Mouse (Mus musculus) liver, adult 2 months (tissue): ENCODE data around the gene Sipa1l1. TPM values are rescaled to one million over a fixed set of nuclear protein-coding genes. Genes with fewer than 3 reads are reported as not detected.

Experiments used
- DNase-seq: peaks from one replicate; pipeline ENCODE4 v3.0.0-alpha.2; 2011; ENCODE audit warnings: low read depth, low spot score; ENCODE audit errors: extremely low read depth
- H3K27ac ChIP-seq: fragments of 200-500 bp; replicated peaks from 2 replicates; pipeline ENCODE4 v1.5.1; 2012; ENCODE audit warnings: low read depth, mild to moderate bottlenecking, control low read depth, inconsistent platforms, low read length; ENCODE audit not compliant: insufficient read depth
- H3K27me3 ChIP-seq: fragments of 200-500 bp; 2 replicates; pipeline ENCODE4 v1.6.1; 2012; ENCODE audit warnings: mild to moderate bottlenecking, moderate library complexity, low read length, inconsistent platforms; ENCODE audit not compliant: control insufficient read depth, insufficient read depth
- H3K36me3 ChIP-seq: fragments of 200-500 bp; 2 replicates; pipeline ENCODE4 v1.6.1; 2012; ENCODE audit warnings: low read length, inconsistent platforms; ENCODE audit not compliant: control insufficient read depth, insufficient read depth
- H3K4me1 ChIP-seq: fragments of 200-500 bp; 2 replicates; pipeline ENCODE4 v1.6.1; 2011; ENCODE audit warnings: low read length; ENCODE audit not compliant: control insufficient read depth, insufficient read depth
- H3K4me3 ChIP-seq: fragments of 200-500 bp; 2 replicates; pipeline ENCODE4 v1.5.1; 2011; ENCODE audit warnings: low read depth, mild to moderate bottlenecking, control low read depth, low read length, moderate library complexity; ENCODE audit not compliant: insufficient read depth
- H3K79me2 ChIP-seq: fragments of 200-500 bp; 2 replicates; pipeline ENCODE4 v1.6.1; 2012; ENCODE audit warnings: inconsistent platforms, mild to moderate bottlenecking, low read length, moderate library complexity; ENCODE audit not compliant: control insufficient read depth, insufficient read depth
- H3K9ac ChIP-seq: fragments of 200-500 bp; 2 replicates; pipeline ENCODE4 v1.6.1; 2012; ENCODE audit warnings: low read depth, mild to moderate bottlenecking, control low read depth, inconsistent platforms, low read length
- CTCF ChIP-seq: fragments of 200-500 bp; IDR thresholded peaks from 2 replicates; pipeline ENCODE4 v1.5.1; 2011; ENCODE audit warnings: low read depth, low read length, control low read depth
- POLR2A ChIP-seq: fragments of 200-500 bp; IDR thresholded peaks from 2 replicates; pipeline ENCODE4 v1.6.1; 2011; ENCODE audit warnings: low read length, control low read depth; ENCODE audit not compliant: insufficient read depth; ENCODE audit errors: extremely low read depth
- WGBS: fragments of 180-500 bp; shearing (Covaris S2); methylation state at CpG from one replicate; pipeline ENCODE4 v1.1.7; 2018; 5-methylcytosine and 5-hydroxymethylcytosine counted together
- polyA plus RNA-seq: library from polyadenylated mRNA; depleted of rRNA; stranded (reverse); fragments of >200 nt; gene quantifications from 2 replicates; pipeline ENCODE4 v1.2.3, GENCODE M21; 2012
- total RNA-seq: library from RNA; depleted of rRNA; stranded (reverse); fragments of >200 nt; gene quantifications from 2 replicates; pipeline ENCODE4 v1.2.3, GENCODE M21; 2014

Gene Sipa1l1
- total and polyA plus RNA-seq, 2 experiments, result 10.3 to 13.7 TPM

DNA sequence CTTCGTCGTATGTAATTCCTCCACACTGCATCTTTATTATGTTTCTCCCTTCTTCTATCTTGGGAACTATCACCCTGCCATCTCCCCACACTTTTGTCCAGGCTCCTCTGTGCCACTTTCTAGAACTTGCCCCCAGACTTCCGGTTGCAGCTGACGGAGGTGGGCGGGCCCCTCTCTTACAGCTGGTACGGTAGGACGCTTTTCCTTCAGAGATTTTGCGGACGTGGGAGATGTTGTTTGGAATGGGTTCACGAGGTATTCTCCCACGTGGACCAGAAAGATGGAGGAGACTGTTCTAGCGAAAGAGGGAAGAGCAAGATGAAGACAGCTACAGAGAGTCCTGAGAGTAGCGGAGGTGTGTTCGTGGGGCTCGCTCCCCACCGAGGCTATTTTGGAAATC lies 10.6 kb upstream of the Sipa1l1 start:
- Histone ChIP-seq H3K9ac (no peak overlapping the region), H3K4me3 (no peak overlapping the region), H3K79me2 (no peaks in the 10 kb centered on the region), H3K4me1 (no peaks in the 10 kb centered on the region), H3K27me3 (no peaks in the 10 kb centered on the region), H3K27ac (no peak overlapping the region), H3K36me3 (no peaks in the 10 kb centered on the region)
- 93% methylated on average over 16 of the region's 16 CpGs for WGBS
- no peak for DNase-seq
- TF ChIP-seq POLR2A (no peak), CTCF (no peak)

DNA sequence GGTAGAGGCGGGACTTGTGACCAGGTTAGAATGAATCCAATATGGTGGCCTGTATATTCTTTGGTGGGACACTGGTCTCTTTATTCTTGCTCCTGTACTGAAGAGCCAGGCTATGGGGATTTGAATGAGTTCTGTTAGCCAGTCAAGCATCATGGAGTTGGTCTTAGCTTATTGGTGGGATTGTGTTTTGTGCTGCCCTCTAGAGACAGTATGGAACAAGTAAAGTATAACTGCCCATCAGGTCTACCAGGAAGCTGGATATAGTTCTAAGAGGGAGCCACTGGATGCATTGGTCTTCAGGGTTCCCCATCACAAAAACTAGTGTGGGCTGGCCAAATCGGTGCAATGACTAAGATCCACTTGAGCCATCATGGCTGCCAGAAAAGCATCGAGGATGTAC lies 9.7 kb upstream of the Sipa1l1 start:
- Histone ChIP-seq H3K79me2 (no peaks in the 10 kb centered on the region), H3K4me1 (no peaks in the 10 kb centered on the region), H3K36me3 (no peaks in the 10 kb centered on the region), H3K27ac (no peak overlapping the region), H3K9ac (no peak overlapping the region), H3K27me3 (no peaks in the 10 kb centered on the region), H3K4me3 (no peak overlapping the region)
- DNase-seq, result no peak
- 97% methylated on average over 3 of the region's 3 CpGs for WGBS
- TF ChIP-seq CTCF, result no peak
- no peak for TF ChIP-seq POLR2A

DNA sequence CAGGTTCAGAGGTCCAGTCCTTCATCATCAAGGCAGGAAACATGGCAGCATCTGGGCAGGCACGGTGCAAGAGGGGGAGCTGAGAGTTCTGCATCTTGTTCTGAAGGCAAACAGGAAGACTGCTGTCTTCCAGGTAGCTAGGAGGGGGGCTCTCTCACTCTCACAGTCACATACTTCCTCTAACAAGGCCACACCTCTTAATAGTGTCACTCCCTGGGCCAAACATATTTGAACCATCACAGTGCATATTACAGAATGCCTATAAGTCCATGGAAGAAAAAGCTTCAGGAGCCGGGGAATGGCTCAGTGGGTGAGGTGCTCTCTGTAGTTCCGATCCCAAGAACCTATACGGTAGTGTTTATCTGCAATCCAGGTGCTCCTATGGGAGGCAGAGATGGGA lies 3.5 kb upstream of the Sipa1l1 start:
- no peaks in the 10 kb centered on the region for H3K36me3 ChIP-seq
- no peak overlapping the region for H3K27ac ChIP-seq
- no peak overlapping the region for H3K9ac ChIP-seq
- H3K4me3 ChIP-seq, result no peak overlapping the region
- no peaks in the 10 kb centered on the region for H3K27me3 ChIP-seq
- no peak for DNase-seq
- TF ChIP-seq CTCF, result no peak
- no peak for TF ChIP-seq POLR2A
- H3K79me2 ChIP-seq, result no peaks in the 10 kb centered on the region
- H3K4me1 ChIP-seq, result 0 out of 2 replicates have a peak, but pooled peaks cover 5% of the 10 kb centered on the region
- 84% methylated on average over 4 of the region's 4 CpGs for WGBS

DNA sequence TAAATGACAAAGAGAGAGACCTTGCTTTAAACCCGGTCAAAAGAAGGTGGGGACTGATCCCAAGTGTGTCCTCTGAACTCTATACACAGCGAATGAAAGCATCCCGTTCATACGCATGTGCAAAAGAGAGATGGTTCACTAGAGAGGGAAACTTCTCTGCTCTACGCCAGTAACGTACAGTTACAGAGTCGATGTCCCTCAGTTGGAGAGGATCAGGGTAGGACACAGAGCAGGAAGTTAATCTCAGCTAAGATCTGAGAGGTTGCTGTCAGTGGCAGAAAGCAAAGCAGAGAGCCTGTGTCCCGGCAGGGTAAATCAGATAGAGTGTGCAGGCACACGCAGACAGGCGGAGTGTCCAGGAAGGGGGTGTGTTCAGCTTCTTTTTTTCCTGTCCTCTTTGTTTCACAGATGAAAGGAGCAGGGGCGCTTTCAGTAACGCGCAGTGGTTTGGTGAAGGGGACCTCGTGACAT lies 3.0 kb upstream of the Sipa1l1 start:
- no peaks in the 10 kb centered on the region for H3K36me3 ChIP-seq
- 0 out of 2 replicates have a peak, but pooled peaks cover 5% of the 10 kb centered on the region for H3K4me1 ChIP-seq
- no peak for TF ChIP-seq CTCF
- no peak for TF ChIP-seq POLR2A
- no peak overlapping the region for H3K9ac ChIP-seq
- no peaks in the 10 kb centered on the region for H3K27me3 ChIP-seq
- WGBS, result 63% methylated on average over 14 of the region's 14 CpGs
- DNase-seq, result no peak
- H3K27ac ChIP-seq, result no peak overlapping the region
- H3K4me3 ChIP-seq, result no peak overlapping the region
- no peaks in the 10 kb centered on the region for H3K79me2 ChIP-seq

DNA sequence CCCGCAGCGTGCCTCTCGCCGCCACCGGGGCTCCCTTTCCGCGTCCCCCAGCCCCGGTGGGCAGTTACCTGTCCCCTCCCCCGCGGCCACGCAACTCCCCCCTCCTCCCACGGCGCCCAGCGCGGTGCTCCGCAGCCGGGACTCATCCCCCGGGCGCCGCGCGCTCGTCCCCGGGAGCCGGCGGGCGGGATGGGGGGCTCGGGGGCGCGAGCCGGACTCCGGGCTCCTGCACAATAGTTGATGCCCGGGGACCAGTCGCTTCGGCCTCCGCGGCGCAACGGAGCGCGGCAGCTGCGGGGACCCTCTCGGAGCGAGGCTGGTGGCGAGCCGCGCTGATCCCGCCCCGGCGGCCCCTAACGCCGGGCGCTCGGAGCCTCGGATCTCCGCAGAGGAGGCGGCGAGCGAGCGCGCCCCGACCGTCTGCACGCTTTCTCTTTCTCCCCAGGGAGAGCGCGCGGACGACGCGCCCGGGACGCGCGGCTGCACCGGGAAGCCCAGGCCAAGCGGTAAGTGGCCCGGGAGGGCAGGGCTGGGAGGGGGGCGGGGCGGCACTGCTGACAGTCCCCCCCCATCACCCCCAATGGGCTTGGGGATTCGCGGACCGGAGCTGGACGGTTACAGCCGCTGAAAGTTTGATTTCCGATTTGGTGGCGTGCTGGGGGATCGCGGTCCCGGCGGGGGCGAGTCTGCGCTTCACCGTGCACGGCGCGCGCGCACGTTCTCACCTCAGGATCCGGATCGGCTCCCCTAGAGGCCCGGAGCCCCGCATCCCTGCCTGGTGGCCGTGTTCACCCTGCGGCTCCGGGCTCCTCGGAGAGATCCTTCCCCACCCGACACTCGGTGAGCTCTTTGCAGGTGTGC lies 681 bp downstream of the Sipa1l1 start:
- peaks cover 6% of the 10 kb centered on the region; the same call in 1 of the 2 replicates for H3K4me1 ChIP-seq

More for the DNA sequence above, 681 bp downstream of the Sipa1l1 start:
- Histone ChIP-seq H3K36me3 (no peaks in the 10 kb centered on the region), H3K9ac (peak overlapping the region; percentile 89), H3K79me2 (peaks cover 11% of the 10 kb centered on the region; the same call in 1 of the 2 replicates), H3K4me3 (peak overlapping the region; percentile 90), H3K27me3 (no peaks in the 10 kb centered on the region), H3K27ac (peak overlapping the region; percentile 82)
- peak; percentile 37 for DNase-seq
- under 1% methylated on average over 109 of the region's 109 CpGs for WGBS
- TF ChIP-seq CTCF, result no peak
- 0 out of 2 replicates have a peak, but pooled peaks have one; percentile 16 for TF ChIP-seq POLR2A
